Mouse (Mus musculus) olfactory bulb, adult 2 months (tissue): Measurements from ENCODE around the gene Xpo5. TPM values are rescaled to one million over a fixed set of nuclear protein-coding genes. Genes with fewer than 3 reads are reported as not detected.
A peak's percentile ranks its signal among the peaks of the same experiment; 100 is the strongest.

Experiments
- H3K27ac ChIP-seq: fragments of 200-500 bp; 2 replicates; pipeline ENCODE4 v1.5.1; 2012; ENCODE audit warnings: low read depth, low read length; ENCODE audit not compliant: insufficient read depth
- H3K4me1 ChIP-seq: fragments of 200-500 bp; 2 replicates; pipeline ENCODE4 v1.6.1; 2012; ENCODE audit warnings: low read length; ENCODE audit not compliant: control insufficient read depth, insufficient read depth
- H3K4me3 ChIP-seq: fragments of 200-500 bp; 2 replicates; pipeline ENCODE4 v1.5.1; 2012; ENCODE audit warnings: mild to moderate bottlenecking, low read depth, low read length, moderate library complexity; ENCODE audit not compliant: insufficient read depth
- CTCF ChIP-seq: fragments of 200-500 bp; IDR thresholded peaks from 2 replicates; pipeline ENCODE4 v1.5.1; 2012; ENCODE audit warnings: low read depth, mild to moderate bottlenecking, low read length, moderate library complexity; ENCODE audit not compliant: insufficient read depth
- POLR2A ChIP-seq: fragments of 200-500 bp; IDR thresholded peaks from 2 replicates; pipeline ENCODE4 v1.6.1; 2012; ENCODE audit warnings: mild to moderate bottlenecking, low read depth, low read length, moderate library complexity; ENCODE audit not compliant: insufficient read depth
- WGBS: fragments of 180-500 bp; shearing (Covaris S2); methylation state at CpG from one replicate; pipeline ENCODE4 v1.1.7; 2018; 5-methylcytosine and 5-hydroxymethylcytosine counted together
- polyA plus RNA-seq: library from polyadenylated mRNA; stranded (reverse); fragments of >200 nt; gene quantifications from 2 replicates; pipeline ENCODE4 v1.2.4, GENCODE M21; 2012; ENCODE audit warnings: low replicate concordance; ENCODE audit not compliant: missing spikeins, insufficient read depth, insufficient read length

Xpo5 gene
- polyA plus RNA-seq, 1 experiment, result not detected

- TF ChIP-seq POLR2A (no peak), CTCF (no peak)
- 88% methylated on average over 5 of the region's 5 CpGs for WGBS
- peaks cover 7% of the 10 kb centered on the region; the same call in 1 of the 2 replicates for H3K4me1 ChIP-seq
- H3K27ac ChIP-seq, result no peak overlapping the region
- no peak overlapping the region for H3K4me3 ChIP-seq
Measured at GRCm38 (mm10) chr17:46262201-46262694, 59.7 kb downstream of the Xpo5 start.

DNA sequence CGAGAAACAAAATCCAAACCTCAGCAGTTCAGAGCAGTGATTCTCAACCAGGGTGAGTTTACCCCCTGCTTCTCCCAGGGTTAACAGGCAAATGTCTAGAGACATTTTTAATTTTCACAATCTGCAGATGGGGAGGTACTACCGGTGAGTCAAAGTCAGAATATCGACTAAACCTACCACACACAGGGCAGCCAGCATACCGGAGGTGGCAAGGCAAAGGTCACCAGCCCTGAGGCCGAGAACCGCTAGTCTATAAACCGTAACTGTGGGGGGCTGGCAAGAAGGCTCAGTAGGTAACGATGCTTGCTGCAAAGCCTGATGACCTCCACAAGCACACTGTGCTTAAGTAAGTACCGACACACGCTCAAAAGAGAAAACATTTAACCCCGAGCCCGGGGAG, 62.9 kb downstream of the Xpo5 start:
- WGBS, result 68% methylated on average over 12 of the region's 12 CpGs
- Histone ChIP-seq H3K4me1 (peaks cover 16% of the 10 kb centered on the region), H3K27ac (no peak overlapping the region), H3K4me3 (no peak overlapping the region)
- TF ChIP-seq CTCF (no peak), POLR2A (no peak)

GRCm38 (mm10) chr17:46265918-46266618, 63.5 kb downstream of the Xpo5 start:
- H3K27ac ChIP-seq, result no peak overlapping the region
- TF ChIP-seq POLR2A (no peak), CTCF (peak; percentile 85)
- no peak overlapping the region for H3K4me3 ChIP-seq
- peaks cover 16% of the 10 kb centered on the region for H3K4me1 ChIP-seq
- 22% methylated on average over 14 of the region's 14 CpGs for WGBS

GRCm38 (mm10) chr17:46266986-46267385, 64.4 kb downstream of the Xpo5 start:
- no peak overlapping the region for H3K4me3 ChIP-seq
- TF ChIP-seq POLR2A, result no peak
- TF ChIP-seq CTCF, result no peak
- no peak overlapping the region for H3K27ac ChIP-seq

GRCm38 (mm10) chr17:46267511-46267910, 64.9 kb downstream of the Xpo5 start:
- Histone ChIP-seq H3K4me3 (no peak overlapping the region), H3K4me1 (peaks cover 26% of the 10 kb centered on the region), H3K27ac (no peak overlapping the region)
- WGBS, result 90% methylated on average over 7 of the region's 7 CpGs
- TF ChIP-seq CTCF, result no peak
- TF ChIP-seq POLR2A, result no peak

More at GRCm38 (mm10) chr17:46266986-46267385, 64.4 kb downstream of the Xpo5 start:
- H3K4me1 ChIP-seq, result peaks cover 21% of the 10 kb centered on the region
- WGBS, result 83% methylated on average over 6 of the region's 6 CpGs

- H3K4me1 ChIP-seq, result peaks cover 26% of the 10 kb centered on the region
- WGBS, result 76% methylated on average over 10 of the region's 10 CpGs
- TF ChIP-seq CTCF (no peak), POLR2A (no peak)
- H3K27ac ChIP-seq, result no peak overlapping the region
- H3K4me3 ChIP-seq, result no peak overlapping the region
Measured at GRCm38 (mm10) chr17:46268026-46268720, 65.6 kb downstream of the Xpo5 start.

GRCm38 (mm10) chr17:46269771-46270534, 67.4 kb downstream of the Xpo5 start:
- WGBS, result 54% methylated on average over 19 of the region's 19 CpGs
- H3K27ac ChIP-seq, result no peak overlapping the region

GRCm38 (mm10) chr17:46272058-46272457, 69.5 kb downstream of the Xpo5 start:
- Histone ChIP-seq H3K4me3 (no peak overlapping the region), H3K27ac (no peak overlapping the region), H3K4me1 (peaks cover 34% of the 10 kb centered on the region)
- no peak for TF ChIP-seq CTCF
- no peak for TF ChIP-seq POLR2A
- 72% methylated on average over 2 of the region's 2 CpGs for WGBS

More at GRCm38 (mm10) chr17:46269771-46270534, 67.4 kb downstream of the Xpo5 start:
- no peak overlapping the region for H3K4me3 ChIP-seq
- no peak for TF ChIP-seq POLR2A
- no peak for TF ChIP-seq CTCF
- H3K4me1 ChIP-seq, result peaks cover 38% of the 10 kb centered on the region

DNA sequence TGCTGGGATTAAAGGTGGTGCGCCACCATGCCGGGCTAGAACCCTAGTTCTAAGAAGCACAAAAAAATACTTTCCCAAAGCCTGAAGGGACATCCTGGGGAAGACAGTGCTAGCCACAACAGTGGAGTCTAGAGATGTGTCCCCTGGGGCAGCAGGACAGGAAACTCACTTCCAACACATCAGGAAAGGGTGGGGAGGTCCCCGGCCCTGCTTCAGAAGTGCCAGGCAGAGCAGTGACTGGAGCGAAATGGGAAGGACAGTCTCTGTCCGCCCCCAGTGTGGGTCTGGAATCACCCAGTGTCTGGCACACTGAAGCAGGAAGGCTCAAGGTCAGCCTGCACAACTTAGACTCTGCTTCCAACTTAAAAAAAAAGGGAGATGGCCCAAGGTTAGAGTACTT, 70.1 kb downstream of the Xpo5 start:
- Histone ChIP-seq H3K4me1 (peaks cover 34% of the 10 kb centered on the region), H3K27ac (no peak overlapping the region), H3K4me3 (no peak overlapping the region)
- 89% methylated on average over 5 of the region's 5 CpGs for WGBS
- TF ChIP-seq CTCF (no peak), POLR2A (no peak)

DNA sequence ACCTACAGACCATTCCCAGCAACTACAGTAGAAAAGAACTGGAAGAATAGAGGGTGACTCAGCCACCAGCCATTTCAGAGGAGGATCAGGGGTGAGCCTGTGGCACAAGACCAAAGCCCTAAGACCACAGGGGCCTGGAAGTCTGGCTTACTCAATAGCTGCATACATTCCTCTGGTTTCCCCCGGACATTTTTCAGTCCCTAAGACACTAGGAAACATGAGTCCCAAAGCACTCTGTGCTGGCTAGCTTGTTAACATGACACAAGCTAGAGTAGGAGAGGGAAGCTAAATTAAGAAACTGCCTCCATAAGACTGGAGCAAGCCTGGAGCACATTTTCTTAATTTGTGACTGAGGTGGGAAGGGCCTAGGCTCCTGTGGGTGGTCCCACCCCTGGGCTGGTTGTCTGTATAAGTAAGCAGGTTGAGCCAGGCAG, 71.2 kb downstream of the Xpo5 start:
- Histone ChIP-seq H3K27ac (peak overlapping the region; percentile 61), H3K4me3 (no peak overlapping the region), H3K4me1 (peaks cover 33% of the 10 kb centered on the region)
- TF ChIP-seq CTCF (no peak), POLR2A (no peak)
- 13% methylated on average over 1 of the region's 1 CpGs for WGBS
